Mouse (Mus musculus) retina, adult 2 months (tissue): ENCODE results near the gene Zfp354a.
"Not testable (repeated sequence)": the region's sequence is repeated elsewhere in the genome, so short reads cannot be mapped to it uniquely, and the experiment has no call there.

Source experiments
- DNase-seq: peaks from one replicate; pipeline ENCODE4 v3.0.0-alpha.2; 2012; ENCODE audit warnings: low read depth, low spot score

Zfp354a gene

GRCm38 (mm10) chr11:51059151-51059571 lies at the start of gene Zfp354a:
Gene Zfp354a, plus strand, starts transcription at chr11:51059257.
- DNase-seq = peak; percentile 82

GRCm38 (mm10) chr11:51011821-51012220 lies 47.2 kb upstream of the Zfp354a start:
- no peak for DNase-seq

GRCm38 (mm10) chr11:51013936-51014335 lies 45.1 kb upstream of the Zfp354a start, which contains the start of gene Olfr54:
Gene Olfr54, plus strand, starts transcription at chr11:51014236.
- DNase-seq = no peak

DNA sequence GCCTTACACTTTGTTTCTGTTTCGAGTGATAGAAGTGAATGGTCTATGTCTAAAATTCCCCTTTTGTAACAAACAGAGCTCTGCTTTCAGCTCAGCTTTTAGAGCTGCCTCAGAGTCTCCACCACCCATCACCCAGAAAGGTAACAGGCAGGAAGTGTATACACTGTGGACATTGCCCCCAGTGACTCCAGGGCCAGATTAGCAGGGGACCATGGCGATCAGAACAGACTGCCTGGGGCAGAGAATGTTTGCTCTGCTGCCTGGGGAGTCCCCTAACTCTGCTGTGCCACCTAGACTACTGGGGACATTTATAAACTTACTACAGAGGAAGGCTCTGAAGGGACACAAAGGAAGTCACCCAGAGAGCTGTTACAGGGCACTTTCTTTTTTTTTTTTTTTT lies 42.7 kb upstream of the Zfp354a start:
- no peak for DNase-seq

GRCm38 (mm10) chr11:51026811-51027210 lies 32.2 kb upstream of the Zfp354a start:
- DNase-seq = not testable (repeated sequence)

GRCm38 (mm10) chr11:51029381-51029780 lies 29.7 kb upstream of the Zfp354a start:
- not testable (repeated sequence) for DNase-seq

GRCm38 (mm10) chr11:51030225-51030624 lies 28.8 kb upstream of the Zfp354a start:
- DNase-seq = no peak

DNA sequence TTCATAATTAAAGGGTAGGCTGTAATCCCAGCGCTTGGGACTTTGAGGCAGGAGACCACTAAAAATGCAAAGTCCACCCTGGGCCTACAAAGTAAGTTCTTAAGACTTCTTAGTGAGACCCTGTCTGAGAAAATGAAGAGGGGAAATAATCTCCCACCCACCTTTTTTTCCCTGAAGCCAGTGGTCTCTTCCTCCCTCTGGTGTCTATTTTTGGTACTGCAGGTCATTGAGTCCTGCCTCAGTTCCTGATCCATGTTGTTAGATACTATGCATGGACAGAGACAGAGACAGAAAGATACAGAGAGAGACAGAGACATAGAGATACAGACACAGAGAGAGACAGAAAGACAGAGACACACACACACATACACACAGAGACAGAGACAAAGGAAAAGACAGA lies 26.2 kb upstream of the Zfp354a start:
- DNase-seq = no peak

- not testable (repeated sequence) for DNase-seq
These were observed 24.9 kb upstream of the Zfp354a start for GRCm38 (mm10) chr11:51034141-51034540.

GRCm38 (mm10) chr11:51035951-51036350 lies 23.1 kb upstream of the Zfp354a start:
- no peak for DNase-seq

- not testable (repeated sequence) for DNase-seq
These were observed 14.3 kb upstream of the Zfp354a start for GRCm38 (mm10) chr11:51044776-51045175.

DNA sequence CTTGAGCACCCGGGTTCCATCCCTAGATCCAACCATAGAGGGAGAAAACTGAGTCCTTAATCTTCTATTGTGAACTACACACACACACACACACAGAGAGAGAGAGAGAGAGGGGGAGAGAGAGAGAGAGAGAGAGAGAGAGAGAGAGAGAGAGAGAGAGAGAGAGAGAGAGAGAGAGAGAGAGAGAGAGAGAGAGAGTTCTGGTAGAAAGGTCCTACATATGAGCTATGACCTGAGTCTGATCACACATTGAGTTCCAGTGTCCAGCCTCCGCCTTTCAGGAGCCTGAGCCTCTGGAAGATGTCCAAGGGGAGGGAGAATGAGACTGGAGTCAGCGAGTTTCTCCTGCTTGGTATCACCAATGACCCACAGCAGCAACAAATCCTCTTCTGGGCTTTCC lies 11.2 kb upstream of the Zfp354a start, which contains the start of gene Olfr1375:
Olfr1375 (plus strand) TSS at position 301 of the 400 bp plus-strand sequence.
- not testable (repeated sequence) for DNase-seq

GRCm38 (mm10) chr11:51051678-51052077 lies 7.4 kb upstream of the Zfp354a start:
- no peak for DNase-seq

- no peak for DNase-seq
These were observed 5.8 kb upstream of the Zfp354a start for GRCm38 (mm10) chr11:51053230-51053629.

DNA sequence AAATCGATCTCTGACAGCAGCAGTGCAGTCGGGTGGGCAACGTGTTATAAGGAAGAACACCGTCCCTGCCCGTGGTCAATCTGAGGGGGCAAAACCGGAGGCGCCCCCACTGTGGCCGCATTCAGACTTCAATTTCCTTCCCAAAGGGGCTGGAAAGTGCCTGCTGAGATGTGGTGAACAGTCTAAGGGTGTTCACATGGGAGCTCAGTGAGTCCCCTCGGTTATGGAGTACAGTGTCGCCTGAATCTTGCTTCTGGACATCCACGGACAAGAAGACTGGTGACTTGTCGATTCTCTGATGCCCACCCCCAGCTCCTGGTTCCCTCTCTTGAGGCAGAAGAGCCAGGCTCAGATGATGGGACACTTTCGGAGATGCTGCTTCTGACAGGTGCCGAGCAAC lies 583 bp downstream of the Zfp354a start:
- no peak for DNase-seq

DNA sequence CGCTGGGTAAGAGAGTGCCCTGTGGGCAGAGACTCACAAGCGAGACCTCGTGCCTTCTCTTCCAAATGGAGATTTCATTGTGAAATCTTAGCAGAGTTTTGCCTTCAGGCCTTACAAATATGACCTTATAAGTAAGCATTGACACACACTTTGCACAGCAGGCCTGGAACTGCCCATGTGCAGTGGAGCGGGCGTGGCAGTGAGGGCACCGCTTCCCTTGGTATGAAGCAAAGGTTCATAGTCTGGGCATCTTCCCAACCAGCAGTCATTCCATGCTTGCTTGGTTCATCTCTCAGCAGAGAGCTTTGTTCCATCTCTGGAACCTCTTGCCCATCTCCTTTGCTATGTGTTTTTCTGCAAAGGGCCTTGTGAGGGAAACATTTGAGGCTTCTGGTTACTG lies 1.9 kb downstream of the Zfp354a start:
- DNase-seq = no peak

DNA sequence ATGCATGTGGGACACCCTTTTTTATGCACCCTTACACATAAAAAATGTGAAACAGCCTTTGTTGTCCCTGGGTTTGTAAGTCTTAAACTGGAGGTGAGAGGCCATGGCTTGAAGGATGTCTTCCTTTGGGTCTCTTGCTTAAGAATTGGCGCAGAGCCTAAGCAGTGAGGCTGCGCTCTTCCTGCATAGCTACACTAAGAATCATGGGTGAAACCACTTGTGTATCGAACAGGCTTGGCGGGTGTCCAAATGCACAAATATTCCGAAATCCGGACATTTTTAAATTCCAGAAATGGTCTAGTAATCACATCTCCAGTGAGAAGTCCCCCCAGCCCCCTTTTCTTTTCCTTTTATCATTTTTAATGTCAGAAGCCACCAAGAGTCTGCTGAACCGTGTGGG lies 4.2 kb downstream of the Zfp354a start:
- no peak for DNase-seq

DNA sequence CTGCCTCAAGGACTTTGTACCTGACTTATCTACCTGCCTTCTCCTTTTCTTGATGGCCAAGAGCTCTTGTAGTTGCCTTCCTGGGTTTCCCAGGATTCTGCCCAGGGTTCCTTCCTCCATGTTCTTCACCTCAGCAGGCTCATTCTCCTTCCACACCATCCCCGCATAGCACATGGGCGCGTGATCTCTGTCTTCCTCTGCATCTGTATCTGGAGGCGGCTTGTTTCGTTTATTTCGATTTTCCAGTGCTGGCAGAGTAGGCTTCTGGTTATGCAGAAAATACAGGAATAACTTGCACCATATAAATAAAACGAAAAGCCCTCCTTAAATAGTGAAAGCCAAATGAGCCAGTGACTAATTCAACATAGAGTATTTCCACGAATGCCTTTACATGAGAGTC lies 4.8 kb downstream of the Zfp354a start:
- DNase-seq = no peak

DNA sequence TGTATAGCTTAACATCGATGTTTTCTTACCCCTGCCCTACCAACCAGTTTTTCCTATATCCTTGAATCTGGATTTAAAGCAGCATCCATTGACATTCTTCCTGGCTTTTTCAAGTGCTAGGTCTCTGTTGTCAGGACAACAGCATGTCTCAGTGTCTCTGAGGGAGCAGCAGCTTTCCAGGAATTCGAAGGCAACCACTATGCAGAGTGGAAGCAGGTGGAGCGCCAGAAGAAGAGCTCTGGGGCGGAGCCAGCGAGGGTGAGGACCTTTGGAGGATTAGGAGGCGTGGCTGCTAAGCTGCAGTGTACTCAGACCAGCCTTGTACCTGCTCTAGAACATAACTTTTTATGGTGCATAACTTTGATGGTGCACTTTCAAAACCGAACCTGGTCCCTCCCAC lies 25.5 kb downstream of the Zfp354a start:
- DNase-seq = no peak

- DNase-seq = no peak
These were observed 26.2 kb downstream of the Zfp354a start for GRCm38 (mm10) chr11:51085269-51085668.

DNA sequence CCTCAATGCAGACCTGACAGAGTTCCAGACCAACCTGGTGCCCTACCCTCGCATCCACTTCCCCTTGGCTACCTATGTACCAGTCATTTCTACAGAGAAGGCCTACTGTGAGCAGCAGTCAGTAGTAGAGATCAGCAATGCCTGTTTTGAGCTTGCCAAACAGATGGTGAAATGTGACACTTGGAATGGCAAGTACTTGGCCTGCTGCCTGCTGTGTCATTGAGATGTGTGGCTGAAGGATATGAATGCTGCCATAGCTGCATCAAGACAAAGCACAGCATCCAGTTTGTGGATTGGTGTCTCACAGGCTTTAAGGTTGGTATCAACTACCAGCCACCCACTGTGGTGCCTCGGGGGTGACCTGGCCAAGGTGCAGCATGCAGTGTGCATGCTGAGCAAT lies 48.2 kb downstream of the Zfp354a start:
- no peak for DNase-seq

DNA sequence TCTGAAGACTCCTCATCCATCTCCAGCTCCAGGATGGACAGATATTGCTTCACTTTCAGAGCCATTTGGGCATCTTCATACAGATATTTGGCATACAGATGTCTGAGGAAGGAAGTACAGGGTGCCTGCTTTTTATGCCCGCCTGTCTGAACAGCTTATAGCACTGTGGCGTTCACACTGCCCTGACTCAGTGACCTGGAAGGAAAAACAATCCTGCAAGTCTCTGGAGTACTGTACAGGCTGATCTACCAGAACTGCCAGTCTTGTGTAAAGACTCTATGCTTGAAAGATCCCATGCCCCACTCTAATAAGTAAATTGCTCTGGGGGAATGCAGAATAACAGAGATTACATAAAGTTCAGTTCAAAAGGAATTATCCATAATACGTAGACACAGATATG lies 51.6 kb downstream of the Zfp354a start:
- DNase-seq = no peak
